Mouse (Mus musculus): ENCODE data around the gene Ccdc63. TPM values are rescaled to one million over a fixed set of nuclear protein-coding genes. Genes with fewer than 3 reads are reported as not detected.
A peak's percentile ranks its signal among the peaks of the same experiment; 100 is the strongest.

Ccdc63 gene
- total RNA-seq (2015), result 0.51 and 0.52 TPM in 2 replicates
- 1.5 and 3.5 TPM in 2 replicates for total RNA-seq (2017)

GRCm38 (mm10) chr5:122140723-122141122, at the start of gene Ccdc63:
Gene Ccdc63, minus strand, starts transcription at chr5:122140823.
- ATAC-seq (replicated peaks; ENCODE audit: poor library complexity), result no peak

GRCm38 (mm10) chr5:122189115-122189514, 48.5 kb upstream of the Ccdc63 start:
- ATAC-seq (replicated peaks; ENCODE audit: poor library complexity), result no peak

GRCm38 (mm10) chr5:122184858-122185257, 44.2 kb upstream of the Ccdc63 start:
- ATAC-seq (replicated peaks; ENCODE audit: poor library complexity), result 0 out of 2 replicates have a peak, but pooled peaks have one; percentile 11

GRCm38 (mm10) chr5:122184283-122184806, 43.7 kb upstream of the Ccdc63 start:
- peak; percentile 46; the same call in 1 of the 2 replicates for ATAC-seq (replicated peaks; ENCODE audit: poor library complexity)

GRCm38 (mm10) chr5:122179665-122180064, 39.0 kb upstream of the Ccdc63 start:
- ATAC-seq (replicated peaks; ENCODE audit: poor library complexity), result peak; percentile 57

- ATAC-seq (replicated peaks; ENCODE audit: poor library complexity), result peak; percentile 96
Measured at GRCm38 (mm10) chr5:122176398-122176797, 35.8 kb upstream of the Ccdc63 start.

GRCm38 (mm10) chr5:122175961-122176360, 35.3 kb upstream of the Ccdc63 start:
- no peak for ATAC-seq (replicated peaks; ENCODE audit: poor library complexity)

- ATAC-seq (replicated peaks; ENCODE audit: poor library complexity), result no peak
Measured at GRCm38 (mm10) chr5:122175402-122175801, 34.8 kb upstream of the Ccdc63 start.

- ATAC-seq (replicated peaks; ENCODE audit: poor library complexity), result no peak
Measured at GRCm38 (mm10) chr5:122171058-122171457, 30.4 kb upstream of the Ccdc63 start.

GRCm38 (mm10) chr5:122168344-122169069, 27.9 kb upstream of the Ccdc63 start:
- ATAC-seq (replicated peaks; ENCODE audit: poor library complexity), result no peak

GRCm38 (mm10) chr5:122166636-122167161, 26.1 kb upstream of the Ccdc63 start:
- ATAC-seq (replicated peaks; ENCODE audit: poor library complexity), result peak; percentile 72

GRCm38 (mm10) chr5:122165233-122165915, 24.8 kb upstream of the Ccdc63 start:
- ATAC-seq (replicated peaks; ENCODE audit: poor library complexity), result no peak

GRCm38 (mm10) chr5:122164011-122164410, 23.4 kb upstream of the Ccdc63 start:
- no peak for ATAC-seq (replicated peaks; ENCODE audit: poor library complexity)

- ATAC-seq (replicated peaks; ENCODE audit: poor library complexity), result no peak
Measured at GRCm38 (mm10) chr5:122163194-122163593, 22.6 kb upstream of the Ccdc63 start.

GRCm38 (mm10) chr5:122158557-122159515, 18.2 kb upstream of the Ccdc63 start:
- no peak for ATAC-seq (replicated peaks; ENCODE audit: poor library complexity)

GRCm38 (mm10) chr5:122157827-122158381, 17.3 kb upstream of the Ccdc63 start, which contains the start of gene Ppp1cc:
Gene Ppp1cc, plus strand, starts transcription at chr5:122158278.
- peak; percentile 92 for ATAC-seq (replicated peaks; ENCODE audit: poor library complexity)

- ATAC-seq (replicated peaks; ENCODE audit: poor library complexity), result no peak
Measured at GRCm38 (mm10) chr5:122156486-122156885, 15.9 kb upstream of the Ccdc63 start.

GRCm38 (mm10) chr5:122155613-122156012, 15.0 kb upstream of the Ccdc63 start:
- no peak for ATAC-seq (replicated peaks; ENCODE audit: poor library complexity)

- ATAC-seq (replicated peaks; ENCODE audit: poor library complexity), result no peak
Measured at GRCm38 (mm10) chr5:122154782-122155181, 14.2 kb upstream of the Ccdc63 start.

- no peak for ATAC-seq (replicated peaks; ENCODE audit: poor library complexity)
Measured at GRCm38 (mm10) chr5:122154006-122154405, 13.4 kb upstream of the Ccdc63 start.

Data from megakaryocyte progenitor cell, adult 5-6 weeks (primary cell).